Mouse (Mus musculus) lung, adult 18-20 months (tissue): ENCODE measurements around the gene Neurl2.

Experiments
- DNase-seq, 2 experiments: peaks; one replicate each; pipeline ENCODE4 v3.0.0; 2022; ENCODE audit warnings: mixed read lengths in 2 of 2

Gene Neurl2

GRCm38 (mm10) chr2:164785481-164786387 lies 47.5 kb downstream of the Neurl2 start, which contains the start of gene Snx21:
TSS of gene Snx21 (plus strand) at chr2:164785823.
- DNase-seq = peak; percentile 96 to 97

GRCm38 (mm10) chr2:164784869-164785420 lies 48.3 kb downstream of the Neurl2 start:
- no peak for DNase-seq

GRCm38 (mm10) chr2:164783926-164784581 lies 49.2 kb downstream of the Neurl2 start:
- no peak for DNase-seq

GRCm38 (mm10) chr2:164781876-164782275 lies 51.4 kb downstream of the Neurl2 start:
- no peak for DNase-seq
